Mouse (Mus musculus): Measurements from ENCODE around the gene Rprd2.

GRCm38 (mm10) chr3:95794299-95794698, 24.4 kb downstream of the Rprd2 start:
- TF ChIP-seq GATA1 (IDR thresholded peaks at IDR 0.05; ENCODE audit: low read length) (no peak), TAL1 (IDR thresholded peaks at IDR 0.05; ENCODE audit: low read length) (no peak)

All from erythroblast, embryonic 14.5 days (primary cell).